Mouse (Mus musculus): ENCODE data around the gene Colq. TPM values are rescaled to one million over a fixed set of nuclear protein-coding genes. Genes with fewer than 3 reads are reported as not detected.
"Not testable (repeated sequence)": the region's sequence is repeated elsewhere in the genome, so short reads cannot be mapped to it uniquely, and the experiment has no call there.

Gene Colq
- 1 to 10 TPM; 8.3 to 9.4 TPM for total RNA-seq (2021)
- long read RNA-seq, experiment 1, transcript Colq-201 (17 exons, 2,837 nt), result major isoform, 8 of 21 reads
- long read RNA-seq, experiment 1, partial matches to known transcripts, result 7 of 21 reads
- long read RNA-seq, experiment 1, other reads (novel, unspliced or antisense), result 3 of 21 reads
- long read RNA-seq, experiment 2, transcript Colq-201 (17 exons, 2,837 nt), result major isoform, 9 of 31 reads
- long read RNA-seq, experiment 2, transcript Colq-205 (17 exons, 2,867 nt), result minor isoform, 7 of 31 reads
- long read RNA-seq, experiment 2, partial matches to known transcripts, result 8 of 31 reads
- long read RNA-seq, experiment 2, other reads (novel, unspliced or antisense), result 7 of 31 reads

DNA sequence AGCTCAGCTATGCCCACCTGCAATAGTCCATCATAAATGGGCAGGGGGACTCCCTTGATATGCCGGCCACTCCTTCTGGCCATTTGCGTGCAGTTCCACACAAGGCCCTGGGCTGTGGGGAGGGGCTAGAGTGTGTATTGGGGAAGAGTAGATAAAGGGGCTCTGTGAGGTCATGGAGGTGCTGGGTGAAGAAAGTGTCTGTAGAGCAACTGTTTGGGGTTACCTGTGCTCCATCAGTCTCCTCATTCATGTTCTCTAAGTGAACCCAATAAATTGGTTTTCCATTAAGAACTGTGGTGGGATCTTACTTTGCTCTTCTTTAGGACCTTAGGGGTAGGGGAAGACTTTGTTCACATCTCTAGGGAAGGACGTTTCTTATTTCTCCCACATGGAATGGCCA is at the start of gene Colq:
Gene Colq, minus strand, starts transcription at position 101 of the 400 bp plus-strand sequence.
- intact Hi-C loops (cut with DNase I; ENCODE audit: low total_unique reads), result no loop called here
- DNase-seq, result no peak

GRCm38 (mm10) chr14:31640346-31640889 is 49.3 kb upstream of the Colq start, which contains the start of gene Gm49387:
Gene Gm49387 (minus strand): TSS chr14:31640878.
- DNase-seq, result no peak
- intact Hi-C loops (cut with DNase I; ENCODE audit: low total_unique reads), result no loop called here

DNA sequence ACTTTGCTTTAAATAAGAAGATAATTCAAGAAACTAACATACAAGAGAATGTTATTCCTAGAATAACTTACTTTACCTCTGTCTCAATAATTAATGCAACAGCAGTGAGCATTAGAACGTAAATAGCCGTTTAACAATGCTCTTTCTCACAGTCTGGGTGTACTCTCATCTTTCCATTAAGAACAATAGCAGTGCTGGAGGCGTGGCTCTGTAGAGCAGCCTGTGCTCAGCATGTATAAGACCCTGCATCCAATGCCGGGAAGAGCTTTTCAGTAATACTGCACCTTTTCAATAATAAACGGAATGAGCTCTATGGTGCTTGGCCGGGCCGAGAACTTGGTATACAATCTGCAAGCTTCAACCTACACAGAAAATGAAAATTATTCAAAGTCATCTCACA is 39.5 kb upstream of the Colq start:
- intact Hi-C loops (cut with DNase I; ENCODE audit: low total_unique reads), result no loop called here

GRCm38 (mm10) chr14:31622748-31623147 is 31.6 kb upstream of the Colq start:
- no peak for DNase-seq
- intact Hi-C loops (cut with DNase I; ENCODE audit: low total_unique reads), result no loop called here

More for the DNA sequence above, 39.5 kb upstream of the Colq start:
- no peak for DNase-seq

DNA sequence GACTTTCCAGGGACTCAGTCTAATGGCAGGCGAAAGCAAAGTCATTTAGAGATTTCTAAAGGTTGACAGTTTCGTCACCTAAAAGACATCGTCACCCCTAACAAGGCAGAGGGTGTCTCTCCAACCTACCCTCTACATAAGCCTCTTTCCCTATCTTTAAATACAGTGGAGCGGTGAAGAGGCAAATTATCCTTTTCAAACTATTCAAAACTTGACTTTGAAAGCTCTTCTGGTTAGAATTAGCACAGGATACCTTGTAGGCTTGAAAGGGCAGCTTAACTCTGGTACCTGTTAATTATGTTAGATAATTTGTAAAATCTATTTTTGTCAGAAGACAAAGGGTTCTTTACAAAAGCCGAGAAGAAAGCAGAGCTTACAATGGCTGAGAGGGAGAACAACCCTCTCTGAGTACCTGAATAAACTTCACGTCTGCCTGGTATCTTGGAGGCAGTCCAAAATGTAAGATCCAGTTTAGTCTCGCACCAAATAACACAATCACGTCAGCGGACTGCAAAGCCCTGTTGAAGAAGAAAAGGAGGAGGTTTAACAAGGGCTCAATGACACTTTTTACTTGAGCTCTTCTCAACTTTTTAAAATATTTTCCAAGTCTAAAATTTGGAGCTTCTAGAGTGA is 29.6 kb upstream of the Colq start:
- intact Hi-C loops (cut with DNase I; ENCODE audit: low total_unique reads), result no loop called here
- DNase-seq, result no peak

GRCm38 (mm10) chr14:31617997-31618396 is 26.9 kb upstream of the Colq start:
- intact Hi-C loops (cut with DNase I; ENCODE audit: low total_unique reads), result no loop called here

DNA sequence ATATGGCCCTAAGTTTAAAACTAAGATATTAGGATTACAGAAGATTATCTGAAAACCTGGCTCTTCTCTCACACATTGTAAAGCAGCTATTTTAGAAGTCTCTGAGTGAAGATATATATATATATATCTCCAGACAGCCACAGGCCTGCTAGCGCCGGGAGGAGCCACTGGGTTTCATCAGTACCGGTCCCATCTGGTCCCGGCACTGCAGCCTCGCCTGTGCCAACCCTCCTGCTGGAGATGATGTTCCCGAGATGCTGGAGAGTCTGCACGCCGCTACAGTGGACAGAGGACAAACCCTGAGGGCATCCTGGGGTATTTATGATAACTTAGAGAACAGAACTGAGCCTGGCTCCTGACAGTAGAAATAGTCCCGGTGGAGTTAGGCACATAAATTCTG is 26.1 kb upstream of the Colq start:
- intact Hi-C loops (cut with DNase I; ENCODE audit: low total_unique reads), result no loop called here
- no peak for DNase-seq

More at GRCm38 (mm10) chr14:31617997-31618396, 26.9 kb upstream of the Colq start:
- DNase-seq, result no peak

GRCm38 (mm10) chr14:31613671-31614070 is 22.5 kb upstream of the Colq start:
- no peak for DNase-seq
- intact Hi-C loops (cut with DNase I; ENCODE audit: low total_unique reads), result no loop called here

- no peak for DNase-seq
- intact Hi-C loops (cut with DNase I; ENCODE audit: low total_unique reads), result no loop called here
These were observed 20.8 kb upstream of the Colq start for GRCm38 (mm10) chr14:31611986-31612385.

- intact Hi-C loops (cut with DNase I; ENCODE audit: low total_unique reads), result loop anchor here (2.0 kb wide), 1 partner anchor 85 kb away; no protein-coding TSS in a partner anchor
- DNase-seq, result no peak
These were observed 14.4 kb upstream of the Colq start for GRCm38 (mm10) chr14:31605514-31605913.

- intact Hi-C loops (cut with DNase I; ENCODE audit: low total_unique reads), result loop anchor here (2.0 kb wide), 1 partner anchor 84 kb away; no protein-coding TSS in a partner anchor
- DNase-seq, result no peak
These were observed 13.8 kb upstream of the Colq start for GRCm38 (mm10) chr14:31604916-31605315.

DNA sequence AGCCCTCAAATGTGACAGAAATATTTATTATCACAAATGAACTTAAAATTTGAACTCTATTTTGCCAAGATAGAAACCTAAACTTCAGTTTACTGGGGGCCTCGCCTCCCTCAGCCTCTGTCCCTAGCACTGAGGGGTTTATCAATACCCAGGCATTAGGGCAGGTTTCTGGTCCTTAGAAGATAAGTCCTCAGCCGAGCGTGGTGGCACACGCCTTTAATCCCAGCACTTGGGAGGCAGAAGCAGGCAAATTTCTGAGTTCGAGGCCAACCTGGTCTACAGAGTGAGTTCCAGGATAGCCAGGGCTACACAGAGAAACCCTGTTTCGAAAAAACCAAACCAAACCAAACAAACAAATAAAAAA is 11.5 kb upstream of the Colq start:
- DNase-seq; intact Hi-C loops (cut with DNase I; ENCODE audit: low total_unique reads): not testable (repeated sequence)

DNA sequence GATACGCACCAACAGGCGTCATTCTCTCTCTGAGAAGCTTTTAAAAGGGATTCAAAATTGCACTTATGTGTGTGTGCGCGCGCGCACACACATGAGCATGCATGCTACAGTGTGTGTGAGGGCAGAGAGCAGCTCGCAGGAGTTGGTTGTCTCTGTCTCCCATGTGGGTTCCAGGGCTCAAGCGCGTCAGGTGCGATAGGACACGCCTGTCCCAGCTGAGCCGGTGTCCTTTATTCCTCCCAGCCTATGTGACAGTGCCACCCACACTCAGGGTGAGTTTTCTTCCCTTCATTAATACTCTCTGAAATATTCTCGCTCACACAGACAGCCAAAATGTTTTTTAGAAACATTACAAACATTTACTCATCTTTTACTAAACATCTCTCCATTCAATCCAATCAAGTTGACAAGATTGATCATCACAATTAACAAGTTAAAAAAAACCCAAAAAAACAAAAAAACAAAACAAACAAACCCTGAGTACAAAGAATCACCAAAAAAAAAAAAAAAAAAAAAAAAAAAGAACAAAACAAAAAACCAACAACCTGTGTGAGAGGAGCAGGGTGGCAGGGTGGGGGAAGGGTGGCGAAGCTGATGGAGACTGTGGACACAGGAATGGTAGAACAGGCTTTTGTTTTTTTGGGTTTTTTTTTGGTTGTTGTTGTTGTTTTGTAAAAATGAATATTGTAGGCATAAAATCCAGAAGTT is 10.9 kb upstream of the Colq start:
- intact Hi-C loops (cut with DNase I; ENCODE audit: low total_unique reads), result no loop called here
- DNase-seq, result no peak

DNA sequence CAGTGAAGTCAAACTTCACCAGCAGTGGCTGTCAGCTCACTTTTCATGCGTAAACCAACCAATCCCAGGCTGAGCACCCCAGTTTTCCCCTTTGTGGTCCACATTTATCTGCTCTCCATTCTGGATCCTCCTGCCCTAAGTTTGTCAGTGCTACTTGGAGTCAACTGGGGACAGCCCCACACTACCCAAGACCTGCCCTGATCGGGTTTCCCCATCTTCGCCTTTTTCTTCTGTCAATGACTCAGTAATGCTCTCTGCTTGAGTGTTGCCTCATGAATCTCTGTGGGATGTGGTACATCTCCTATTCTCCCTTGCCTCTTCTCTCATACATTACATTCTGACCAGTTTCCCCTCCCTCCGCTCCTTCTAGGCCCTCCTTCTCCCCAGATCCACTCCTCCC is 6.3 kb upstream of the Colq start:
- intact Hi-C loops (cut with DNase I; ENCODE audit: low total_unique reads), result no loop called here
- DNase-seq, result no peak

DNA sequence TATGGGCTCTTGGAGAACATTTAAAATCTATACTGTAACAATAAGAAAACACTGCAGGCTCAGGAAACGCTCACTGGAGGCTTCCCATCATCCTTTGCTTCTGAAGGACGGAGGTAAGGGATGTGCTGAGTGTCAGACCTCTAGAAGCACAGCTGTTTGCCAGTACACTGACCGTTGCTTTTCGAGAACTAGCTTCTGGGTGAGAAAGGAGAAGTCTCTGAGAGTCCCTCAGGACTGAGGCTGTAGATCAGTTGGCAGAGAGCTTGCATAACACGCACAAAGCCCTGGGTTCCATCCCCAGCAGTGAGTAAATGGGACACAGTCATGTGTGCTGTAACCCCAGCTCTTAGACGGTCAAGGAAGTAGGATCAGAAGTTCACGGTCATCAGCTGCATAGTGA is 5.3 kb upstream of the Colq start:
- no peak for DNase-seq
- intact Hi-C loops (cut with DNase I; ENCODE audit: low total_unique reads), result no loop called here

DNA sequence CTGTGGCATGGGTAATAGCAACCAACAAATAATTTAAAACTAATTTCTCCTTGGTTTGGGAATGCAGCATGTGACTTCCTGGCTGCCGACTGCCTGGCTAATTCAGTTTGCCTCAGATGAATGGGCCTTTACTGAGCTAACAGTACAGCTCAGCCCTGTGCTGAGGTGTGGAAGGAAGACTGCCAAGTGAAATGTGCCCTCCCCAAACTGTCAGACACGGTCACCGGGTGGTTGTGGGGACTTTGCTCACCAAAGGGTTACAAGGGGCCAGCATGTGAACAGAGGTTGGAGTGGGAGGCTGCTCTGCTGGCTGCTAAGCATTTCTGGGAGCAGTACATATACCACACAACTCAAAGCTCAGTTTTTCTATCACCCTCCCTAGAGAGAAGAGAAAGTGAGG is 3.5 kb upstream of the Colq start:
- DNase-seq, result no peak
- intact Hi-C loops (cut with DNase I; ENCODE audit: low total_unique reads), result no loop called here

GRCm38 (mm10) chr14:31593036-31593435 is 1.9 kb upstream of the Colq start:
- intact Hi-C loops (cut with DNase I; ENCODE audit: low total_unique reads), result no loop called here
- DNase-seq, result no peak

DNA sequence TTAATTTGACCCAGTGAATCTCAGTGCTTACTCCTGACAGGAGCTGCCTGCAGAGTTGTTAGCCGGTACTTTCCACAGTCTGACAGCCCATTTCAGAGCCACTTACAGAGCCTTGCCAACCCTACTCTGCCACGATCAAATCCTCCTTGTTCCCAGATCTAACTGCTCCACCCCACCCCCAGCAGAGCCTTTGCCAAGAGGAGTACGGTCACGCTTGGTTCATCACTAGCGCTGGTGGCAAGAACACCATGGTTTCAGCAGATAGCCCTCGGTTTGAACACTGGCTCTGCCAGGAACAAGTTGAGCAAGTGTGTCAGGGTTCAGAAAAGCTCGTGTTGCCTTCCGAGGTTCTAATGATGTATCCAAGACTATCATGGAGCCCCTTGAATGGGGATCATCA is 4.7 kb downstream of the Colq start:
- intact Hi-C loops (cut with DNase I; ENCODE audit: low total_unique reads), result no loop called here
- no peak for DNase-seq

GRCm38 (mm10) chr14:31583082-31583481 is 8.1 kb downstream of the Colq start:
- intact Hi-C loops (cut with DNase I; ENCODE audit: low total_unique reads), result no loop called here
- no peak for DNase-seq

Measured in gastrocnemius, postnatal 14 days (tissue).